Mouse (Mus musculus): Measurements from ENCODE around the gene Gkn2. TPM values are rescaled to one million over a fixed set of nuclear protein-coding genes. Genes with fewer than 3 reads are reported as not detected.

Gene Gkn2
- polyA plus RNA-seq, 1 experiment = not detected

DNA sequence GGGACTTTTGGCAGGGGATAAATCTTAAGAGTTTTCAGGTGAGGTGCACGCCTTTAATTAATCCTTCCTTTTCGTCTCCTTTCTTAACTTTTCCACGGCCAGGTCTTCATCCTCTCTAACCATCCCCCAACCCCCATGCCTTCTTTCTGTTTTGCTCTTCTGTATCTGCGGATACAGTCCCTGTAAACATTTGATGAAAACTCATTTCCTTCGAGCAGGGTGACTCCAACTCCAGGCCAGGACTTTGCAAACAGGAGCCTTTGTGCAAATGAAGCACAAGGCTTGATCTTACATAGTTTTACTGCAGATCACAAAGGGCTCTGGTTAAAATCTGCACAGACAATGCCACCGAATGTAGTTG, 37.2 kb upstream of the Gkn2 start:
- no peaks in the 10 kb centered on the region; the same call in 1 of the 2 replicates for H3K27me3 ChIP-seq (ENCODE audit: control insufficient read depth, insufficient read depth, low read length)
- WGBS = 34% methylated on average over 6 of the region's 6 CpGs
- no peak overlapping the region for H3K4me3 ChIP-seq (replicated peaks; ENCODE audit: insufficient read depth, low read depth, low read length)
- H3K27ac ChIP-seq (ENCODE audit: insufficient read depth, low read length) = no peak overlapping the region
- TF ChIP-seq POLR2A (IDR thresholded peaks at IDR 0.05; ENCODE audit: borderline replicate concordance, insufficient read depth, low read length) = no peak
- TF ChIP-seq CTCF (IDR thresholded peaks at IDR 0.05; ENCODE audit: borderline replicate concordance, insufficient read depth, low read depth, low read length) = no peak
- no peaks in the 10 kb centered on the region for H3K4me1 ChIP-seq (ENCODE audit: control insufficient read depth, insufficient read depth, low read length)
- no peak for DNase-seq

- Histone ChIP-seq H3K4me3 (replicated peaks; ENCODE audit: insufficient read depth, low read depth, low read length) (no peak within 1 kb of the TSS), H3K27ac (ENCODE audit: insufficient read depth, low read length) (no peak within 1 kb of the TSS), H3K4me1 (ENCODE audit: control insufficient read depth, insufficient read depth, low read length) (no peaks in the 10 kb centered on the region), H3K27me3 (ENCODE audit: control insufficient read depth, insufficient read depth, low read length) (no peaks in the 10 kb centered on the region)
- TF ChIP-seq POLR2A (IDR thresholded peaks at IDR 0.05; ENCODE audit: borderline replicate concordance, insufficient read depth, low read length) (no peak), CTCF (IDR thresholded peaks at IDR 0.05; ENCODE audit: borderline replicate concordance, insufficient read depth, low read depth, low read length) (no peak)
- DNase-seq = no peak
- WGBS = 93% methylated on average over 8 of the region's 8 CpGs
Measured at GRCm38 (mm10) chr6:87350829-87351228, 22.3 kb upstream of the Gkn2 start, which contains the start of gene Gkn1. Gene Gkn1 (minus strand): TSS chr6:87350942.

GRCm38 (mm10) chr6:87354441-87354840, 18.7 kb upstream of the Gkn2 start:
- 64% methylated on average over 5 of the region's 5 CpGs for WGBS
- TF ChIP-seq CTCF (IDR thresholded peaks at IDR 0.05; ENCODE audit: borderline replicate concordance, insufficient read depth, low read depth, low read length) = no peak
- no peak for TF ChIP-seq POLR2A (IDR thresholded peaks at IDR 0.05; ENCODE audit: borderline replicate concordance, insufficient read depth, low read length)
- no peaks in the 10 kb centered on the region for H3K27me3 ChIP-seq (ENCODE audit: control insufficient read depth, insufficient read depth, low read length)
- no peak overlapping the region for H3K27ac ChIP-seq (ENCODE audit: insufficient read depth, low read length)
- no peak overlapping the region for H3K4me3 ChIP-seq (replicated peaks; ENCODE audit: insufficient read depth, low read depth, low read length)
- no peaks in the 10 kb centered on the region for H3K4me1 ChIP-seq (ENCODE audit: control insufficient read depth, insufficient read depth, low read length)
- DNase-seq = no peak

GRCm38 (mm10) chr6:87369223-87369622, 3.9 kb upstream of the Gkn2 start:
- WGBS = 90% methylated on average over 5 of the region's 5 CpGs

GRCm38 (mm10) chr6:87383926-87384691, 11.0 kb downstream of the Gkn2 start:
- Histone ChIP-seq H3K4me3 (replicated peaks; ENCODE audit: insufficient read depth, low read depth, low read length) (peak overlapping the region; percentile 11), H3K27me3 (ENCODE audit: control insufficient read depth, insufficient read depth, low read length) (no peaks in the 10 kb centered on the region; the same call in 1 of the 2 replicates), H3K4me1 (ENCODE audit: control insufficient read depth, insufficient read depth, low read length) (no peaks in the 10 kb centered on the region), H3K27ac (ENCODE audit: insufficient read depth, low read length) (no peak overlapping the region)
- TF ChIP-seq POLR2A (IDR thresholded peaks at IDR 0.05; ENCODE audit: borderline replicate concordance, insufficient read depth, low read length) (no peak), CTCF (IDR thresholded peaks at IDR 0.05; ENCODE audit: borderline replicate concordance, insufficient read depth, low read depth, low read length) (peak; percentile 33; the same call in 1 of the 2 replicates)
- 6% methylated on average over 24 of the region's 24 CpGs for WGBS
- DNase-seq = no peak

More at GRCm38 (mm10) chr6:87369223-87369622, 3.9 kb upstream of the Gkn2 start:
- H3K4me3 ChIP-seq (replicated peaks; ENCODE audit: insufficient read depth, low read depth, low read length) = no peak overlapping the region
- no peaks in the 10 kb centered on the region for H3K27me3 ChIP-seq (ENCODE audit: control insufficient read depth, insufficient read depth, low read length)
- no peaks in the 10 kb centered on the region for H3K4me1 ChIP-seq (ENCODE audit: control insufficient read depth, insufficient read depth, low read length)
- TF ChIP-seq CTCF (IDR thresholded peaks at IDR 0.05; ENCODE audit: borderline replicate concordance, insufficient read depth, low read depth, low read length) = no peak
- TF ChIP-seq POLR2A (IDR thresholded peaks at IDR 0.05; ENCODE audit: borderline replicate concordance, insufficient read depth, low read length) = no peak
- no peak for DNase-seq
- H3K27ac ChIP-seq (ENCODE audit: insufficient read depth, low read length) = no peak overlapping the region

DNA sequence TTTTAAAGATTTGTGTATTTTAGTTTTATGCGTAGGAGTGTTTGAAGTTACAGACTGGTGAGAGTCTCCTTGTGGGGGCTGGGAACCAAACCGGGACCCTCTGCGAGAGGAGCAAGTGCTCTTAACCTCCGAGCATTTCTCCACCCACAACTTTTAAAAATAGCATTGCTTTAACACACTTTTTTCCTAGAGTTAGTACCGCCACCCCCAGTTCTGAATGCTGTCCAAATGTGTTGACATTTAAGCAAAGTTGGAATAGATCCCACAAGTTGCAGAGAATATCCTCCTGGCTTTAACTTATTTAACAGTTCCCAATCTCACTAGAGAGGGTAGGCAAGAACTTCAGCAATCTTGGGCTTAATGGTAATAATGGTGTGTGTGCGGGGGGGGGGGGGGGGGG, 11.6 kb downstream of the Gkn2 start:
- H3K4me1 ChIP-seq (ENCODE audit: control insufficient read depth, insufficient read depth, low read length) = no peaks in the 10 kb centered on the region
- no peak for DNase-seq
- TF ChIP-seq CTCF (IDR thresholded peaks at IDR 0.05; ENCODE audit: borderline replicate concordance, insufficient read depth, low read depth, low read length) (no peak), POLR2A (IDR thresholded peaks at IDR 0.05; ENCODE audit: borderline replicate concordance, insufficient read depth, low read length) (no peak)
- H3K4me3 ChIP-seq (replicated peaks; ENCODE audit: insufficient read depth, low read depth, low read length) = no peak overlapping the region
- no peaks in the 10 kb centered on the region; the same call in 1 of the 2 replicates for H3K27me3 ChIP-seq (ENCODE audit: control insufficient read depth, insufficient read depth, low read length)
- no peak overlapping the region for H3K27ac ChIP-seq (ENCODE audit: insufficient read depth, low read length)
- WGBS = 54% methylated on average over 6 of the region's 6 CpGs

DNA sequence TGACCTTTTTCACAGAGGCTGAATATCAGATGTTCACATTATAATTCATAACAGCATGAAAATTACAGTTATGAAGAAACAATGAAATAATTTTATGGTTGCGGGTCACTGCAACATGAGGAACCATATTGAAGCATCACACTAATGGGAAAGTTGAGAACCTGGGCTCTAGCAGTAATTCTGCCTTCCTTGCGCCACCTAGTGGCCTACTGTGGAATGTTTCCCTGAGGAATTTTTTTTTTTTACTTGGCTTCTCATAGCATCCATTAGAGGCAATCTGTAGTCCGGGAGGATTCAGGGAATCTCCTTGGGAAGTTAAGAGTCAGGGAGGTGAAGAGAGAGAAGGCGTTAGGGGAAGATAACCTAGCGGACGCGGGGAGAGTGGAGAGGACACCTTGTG, 13.0 kb downstream of the Gkn2 start:
- TF ChIP-seq CTCF (IDR thresholded peaks at IDR 0.05; ENCODE audit: borderline replicate concordance, insufficient read depth, low read depth, low read length) (peak; percentile 61; the same call in 1 of the 2 replicates), POLR2A (IDR thresholded peaks at IDR 0.05; ENCODE audit: borderline replicate concordance, insufficient read depth, low read length) (no peak)
- Histone ChIP-seq H3K4me1 (ENCODE audit: control insufficient read depth, insufficient read depth, low read length) (no peaks in the 10 kb centered on the region), H3K4me3 (replicated peaks; ENCODE audit: insufficient read depth, low read depth, low read length) (no peak overlapping the region), H3K27me3 (ENCODE audit: control insufficient read depth, insufficient read depth, low read length) (no peaks in the 10 kb centered on the region; the same call in 1 of the 2 replicates), H3K27ac (ENCODE audit: insufficient read depth, low read length) (no peak overlapping the region)
- peak; percentile 37 to 46 for DNase-seq
- WGBS = 10% methylated on average over 7 of the region's 7 CpGs

DNA sequence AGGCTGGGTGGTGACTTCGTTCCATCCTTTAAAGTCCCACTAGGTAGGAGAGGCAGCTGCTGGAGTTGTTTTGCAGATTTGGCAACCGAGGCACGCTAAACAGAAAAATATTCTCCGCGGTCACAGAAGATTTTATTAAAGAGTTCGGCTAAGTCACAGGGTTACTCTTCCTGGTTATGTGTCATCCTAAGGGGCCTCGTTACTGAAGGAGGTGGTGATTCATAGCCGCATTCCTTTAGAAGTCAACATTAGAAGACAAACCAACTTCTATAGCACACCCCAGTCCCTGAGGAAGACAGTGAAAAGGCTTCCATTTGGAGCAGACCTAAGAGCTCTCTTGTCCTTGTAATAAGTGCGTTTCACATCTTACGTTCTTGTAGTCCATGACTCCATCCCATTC, 13.5 kb downstream of the Gkn2 start:
- H3K4me1 ChIP-seq (ENCODE audit: control insufficient read depth, insufficient read depth, low read length) = no peaks in the 10 kb centered on the region
- H3K27ac ChIP-seq (ENCODE audit: insufficient read depth, low read length) = no peak overlapping the region
- DNase-seq = no peak
- H3K4me3 ChIP-seq (replicated peaks; ENCODE audit: insufficient read depth, low read depth, low read length) = no peak overlapping the region
- H3K27me3 ChIP-seq (ENCODE audit: control insufficient read depth, insufficient read depth, low read length) = no peaks in the 10 kb centered on the region; the same call in 1 of the 2 replicates
- no peak for TF ChIP-seq POLR2A (IDR thresholded peaks at IDR 0.05; ENCODE audit: borderline replicate concordance, insufficient read depth, low read length)
- TF ChIP-seq CTCF (IDR thresholded peaks at IDR 0.05; ENCODE audit: borderline replicate concordance, insufficient read depth, low read depth, low read length) = no peak
- WGBS = 85% methylated on average over 10 of the region's 10 CpGs
